18 mouse cellular contexts compared by ENCODE assay signal in genomic region chr2:165061638-165062433, GRCm38 (mm10). TPM values are rescaled to one million over a fixed set of nuclear protein-coding genes. Genes with fewer than 3 reads are reported as not detected.
DNase-seq lines count a peak whose midpoint lies in the region; ATAC-seq and TF ChIP-seq lines count a peak whose summit lies in the region.
"Had no signal": no experiment of that assay in that cellular context is flagged by ENCODE, and none has a peak within 500 bp of the region (broad histone marks: within the 10 kb centered on the region; RNA-seq: fewer than 3 reads in every experiment).

No protein-coding gene starts in this region.

- intact Hi-C loops in heart, postnatal 10 days (cut with DNase I): no loop called here

- no peak overlapping the region for H3K9ac ChIP-seq in heart, embryonic 12.5 days
- H3K9ac ChIP-seq in forebrain, embryonic 12.5 days: no peak overlapping the region

- H3K27ac ChIP-seq in heart, embryonic 12.5 days (ENCODE audit: poor library complexity, severe bottlenecking): no peak overlapping the region
- no peak overlapping the region for H3K27ac ChIP-seq in forebrain, embryonic 12.5 days

- TF ChIP-seq POLR2A in lung, adult 2 months (IDR thresholded peaks at IDR 0.05; ENCODE audit: borderline replicate concordance, extremely low read depth, low read depth, low read length): no peak

- H3K27me3 ChIP-seq in heart, embryonic 12.5 days (replicated peaks): peaks cover 26% of the 10 kb centered on the region
- no peaks in the 10 kb centered on the region for H3K27me3 ChIP-seq in splenic B cell, adult 2 months (ENCODE audit: control insufficient read depth, insufficient read depth, low read length, poor library complexity, severe bottlenecking)
- H3K27me3 ChIP-seq in forebrain, embryonic 12.5 days: peaks cover 4% of the 10 kb centered on the region

- WGBS in heart, embryonic 12.5 days: 70% methylated on average over 16 of the region's 16 CpGs
- WGBS in lung, adult 2 months: 53% methylated on average over 16 of the region's 16 CpGs
- WGBS in forebrain, embryonic 12.5 days: 85% methylated on average over 16 of the region's 16 CpGs

- no peak overlapping the region for H3K4me3 ChIP-seq in heart, embryonic 12.5 days
- no peak overlapping the region for H3K4me3 ChIP-seq in lung, adult 2 months (replicated peaks; ENCODE audit: extremely low read depth, low read depth, low read length)
- no peak overlapping the region for H3K4me3 ChIP-seq in forebrain, embryonic 12.5 days (replicated peaks)
- H3K4me3 ChIP-seq: myocyte had no signal

- ATAC-seq in heart, embryonic 12.5 days (ENCODE audit: insufficient number of reproducible peaks, low FRiP score): no peak
- ATAC-seq in forebrain, embryonic 12.5 days (ENCODE audit: low FRiP score): no peak
- ATAC-seq: inflammation-experienced regulatory T-cells, adult 6 months had no signal

- no peak overlapping the region for H3K4me2 ChIP-seq in heart, embryonic 12.5 days
- H3K4me2 ChIP-seq in forebrain, embryonic 12.5 days: no peak overlapping the region

- no peaks in the 10 kb centered on the region for H3K36me3 ChIP-seq in heart, embryonic 12.5 days
- H3K36me3 ChIP-seq in splenic B cell, adult 2 months (ENCODE audit: control insufficient read depth, insufficient read depth, low read length, poor library complexity, severe bottlenecking): peaks cover 22% of the 10 kb centered on the region
- no peaks in the 10 kb centered on the region for H3K36me3 ChIP-seq in forebrain, embryonic 12.5 days (replicated peaks)

- H3K9me3 ChIP-seq in heart, embryonic 12.5 days (replicated peaks): no peaks in the 10 kb centered on the region
- H3K9me3 ChIP-seq in forebrain, embryonic 12.5 days: no peaks in the 10 kb centered on the region

- TF ChIP-seq CTCF in lung, adult 2 months (IDR thresholded peaks at IDR 0.05; ENCODE audit: insufficient read depth, low read length): no peak

- H3K4me1 ChIP-seq in heart, embryonic 12.5 days (replicated peaks): no peaks in the 10 kb centered on the region
- peaks cover under 1% of the 10 kb centered on the region; the same call in 1 of the 2 replicates for H3K4me1 ChIP-seq in lung, adult 2 months (ENCODE audit: control insufficient read depth, insufficient read depth, low read length)
- no peaks in the 10 kb centered on the region for H3K4me1 ChIP-seq in forebrain, embryonic 12.5 days

- DNase-seq in heart, postnatal 10 days: peak; percentile 36 to 39
- peak; percentile 14 to 37 for DNase-seq in lung, adult 18-20 months
- DNase-seq in lung, adult 2 months: no peak
- peak; percentile 71 for DNase-seq in lung, postnatal 10 days
- DNase-seq in splenic B cell, adult 2 months (ENCODE audit: low read depth, low spot score): peak; percentile 57
- DNase-seq in layer of hippocampus, postnatal 10 days (ENCODE audit: low spot score in 2 of 2): no peak
- DNase-seq: cerebellum, adult 2 months; gastrocnemius, postnatal 36 days; layer of hippocampus, postnatal 36 days; right cerebral cortex, postnatal 25 days had no signal

RNA-seq across cellular contexts. Expression of gene Cd40, which starts 6.4 kb away (rescaled TPM):
- 1 to 10 TPM; 5.3 to 6.5 TPM for total RNA-seq in heart, postnatal 10 days (2021)
- polyA plus RNA-seq in heart, embryonic 12.5 days (2016; fragmentation: Nextera tagmentation; extraction: Ambion mirVana): 7.2 and 7.7 TPM in 2 replicates
- polyA plus RNA-seq in lung, adult 2 months (2012; rRNA removed): 36.2 and 51.7 TPM in 2 replicates
- total RNA-seq in layer of hippocampus, postnatal 10 days (2021): 1 to 10 TPM; 1.5 to 3.8 TPM
- 2.7 and 4.8 TPM in 2 replicates for polyA plus RNA-seq in forebrain, embryonic 12.5 days (2016; fragmentation: Nextera tagmentation; extraction: Ambion mirVana)

RNA-seq across cellular contexts. Expression of gene Ncoa5, which starts 27.2 kb away (rescaled TPM):
- 10 to 100 TPM; 24.6 to 26.1 TPM for total RNA-seq in heart, postnatal 10 days (2021)
- 50.6 and 55.8 TPM in 2 replicates for polyA plus RNA-seq in heart, embryonic 12.5 days (2016; fragmentation: Nextera tagmentation; extraction: Ambion mirVana)
- polyA plus RNA-seq in lung, adult 2 months (2012; rRNA removed): 27.7 and 29.1 TPM in 2 replicates
- 10 to 100 TPM; 55.8 to 57.6 TPM for total RNA-seq in layer of hippocampus, postnatal 10 days (2021)
- polyA plus RNA-seq in forebrain, embryonic 12.5 days (2016; fragmentation: Nextera tagmentation; extraction: Ambion mirVana): 138 and 144 TPM in 2 replicates

RNA-seq across cellular contexts. Expression of gene 1700025C18Rik, which starts 28.7 kb away (rescaled TPM):
- not detected for total RNA-seq in heart, postnatal 10 days (2021)
- polyA plus RNA-seq in heart, embryonic 12.5 days (2016; fragmentation: Nextera tagmentation; extraction: Ambion mirVana): not detected in 2 replicates
- not detected in 2 replicates for polyA plus RNA-seq in lung, adult 2 months (2012; rRNA removed)
- not detected for total RNA-seq in layer of hippocampus, postnatal 10 days (2021)
- polyA plus RNA-seq in forebrain, embryonic 12.5 days (2016; fragmentation: Nextera tagmentation; extraction: Ambion mirVana): not detected in 2 replicates
- total RNA-seq: adrenal gland, postnatal 4 days; ES-E14; gastrocnemius, postnatal 36 days; hematopoietic stem cell, adult 5-6 weeks; layer of hippocampus, postnatal 36 days had no signal
- polyA plus RNA-seq: cerebellum, adult 2 months; inflammation-experienced regulatory T-cells, adult 6 months; limb, embryonic 14.5 days; myocyte had no signal

Comparison
In these comparisons a context has a peak if more than half of its experiments do, and no peak if none do; other contexts are left out.
1. DNase-seq: peak in heart, postnatal 10 days (2 of 2), lung, adult 18-20 months (2 of 2), lung, postnatal 10 days (single experiment) and splenic B cell, adult 2 months (single experiment); none in lung, adult 2 months (single experiment) and layer of hippocampus, postnatal 10 days (0 of 2).